Mouse (Mus musculus): ENCODE measurements around the gene Ggt5.

The Ggt5 gene

GRCm38 (mm10) chr10:75568441-75568840 lies 20.7 kb upstream of the Ggt5 start:
- DNase-seq = peak; percentile 73 to 88

- peak in 1 of 2 experiments; percentile 72 for DNase-seq
Observed at GRCm38 (mm10) chr10:75568851-75569250, 20.3 kb upstream of the Ggt5 start.

- DNase-seq = peak; percentile 81 to 94
Observed at GRCm38 (mm10) chr10:75570981-75571657, 18.0 kb upstream of the Ggt5 start.

GRCm38 (mm10) chr10:75571937-75572336 lies 17.2 kb upstream of the Ggt5 start:
- peak in 1 of 2 experiments; percentile 55 for DNase-seq

- DNase-seq = peak; percentile 77 to 92
Observed at GRCm38 (mm10) chr10:75573181-75573580, 16.0 kb upstream of the Ggt5 start.

- DNase-seq = peak; percentile 35 to 76
Observed at GRCm38 (mm10) chr10:75573965-75574364, 15.2 kb upstream of the Ggt5 start.

GRCm38 (mm10) chr10:75579129-75579528 lies 10.0 kb upstream of the Ggt5 start:
- no peak for DNase-seq

GRCm38 (mm10) chr10:75585876-75586552 lies 3.1 kb upstream of the Ggt5 start:
- peak; percentile 85 to 95 for DNase-seq

GRCm38 (mm10) chr10:75586553-75586879 lies 2.6 kb upstream of the Ggt5 start:
- DNase-seq = no peak

- peak in 1 of 2 experiments; percentile 48 for DNase-seq
Observed at GRCm38 (mm10) chr10:75587781-75588180, 1.4 kb upstream of the Ggt5 start.

GRCm38 (mm10) chr10:75588336-75588735 lies 804 bp upstream of the Ggt5 start:
- peak; percentile 51 to 81 for DNase-seq

- DNase-seq = peak; percentile 38 to 80
Observed at GRCm38 (mm10) chr10:75589651-75590050, 511 bp downstream of the Ggt5 start.

- peak; percentile 31 to 64 for DNase-seq
Observed at GRCm38 (mm10) chr10:75591211-75591894, 2.2 kb downstream of the Ggt5 start.

- no peak for DNase-seq
Observed at GRCm38 (mm10) chr10:75592585-75592984, 3.4 kb downstream of the Ggt5 start.

- peak; percentile 70 to 75 for DNase-seq
Observed at GRCm38 (mm10) chr10:75595981-75596380, 6.8 kb downstream of the Ggt5 start.

GRCm38 (mm10) chr10:75600189-75600730 lies 11.1 kb downstream of the Ggt5 start:
- DNase-seq = no peak

- peak in 1 of 2 experiments; percentile 15 for DNase-seq
Observed at GRCm38 (mm10) chr10:75605162-75605846, 16.2 kb downstream of the Ggt5 start.

- DNase-seq = no peak
Observed at GRCm38 (mm10) chr10:75607253-75607652, 18.1 kb downstream of the Ggt5 start.

- DNase-seq = no peak
Observed at GRCm38 (mm10) chr10:75608975-75609374, 19.8 kb downstream of the Ggt5 start.

GRCm38 (mm10) chr10:75610486-75610885 lies 21.3 kb downstream of the Ggt5 start:
- DNase-seq = no peak

GRCm38 (mm10) chr10:75616044-75616443 lies 26.9 kb downstream of the Ggt5 start:
- no peak for DNase-seq

GRCm38 (mm10) chr10:75620818-75621217 lies 31.7 kb downstream of the Ggt5 start:
- no peak for DNase-seq

GRCm38 (mm10) chr10:75625920-75626319 lies 36.8 kb downstream of the Ggt5 start:
- no peak for DNase-seq
